Mouse (Mus musculus) adrenal gland, adult 18-20 months (tissue): Measurements from ENCODE around the gene Ccr5. TPM values are rescaled to one million over a fixed set of nuclear protein-coding genes. Genes with fewer than 3 reads are reported as not detected.

Experiments
- DNase-seq, 2 experiments: peaks; one replicate each; pipeline ENCODE4 v3.0.0; 2021 to 2022; ENCODE audit warnings: low spot score in 2 of 2
- total RNA-seq, 2 experiments: library from RNA; stranded (reverse); gene quantifications; 1 replicate in 1 of 2; 2 replicates in 1 of 2; pipeline ENCODE4 v1.2.3; 2021

Ccr5 gene
- total RNA-seq, 2 experiments from 2014 or later = 4.1 TPM

DNA sequence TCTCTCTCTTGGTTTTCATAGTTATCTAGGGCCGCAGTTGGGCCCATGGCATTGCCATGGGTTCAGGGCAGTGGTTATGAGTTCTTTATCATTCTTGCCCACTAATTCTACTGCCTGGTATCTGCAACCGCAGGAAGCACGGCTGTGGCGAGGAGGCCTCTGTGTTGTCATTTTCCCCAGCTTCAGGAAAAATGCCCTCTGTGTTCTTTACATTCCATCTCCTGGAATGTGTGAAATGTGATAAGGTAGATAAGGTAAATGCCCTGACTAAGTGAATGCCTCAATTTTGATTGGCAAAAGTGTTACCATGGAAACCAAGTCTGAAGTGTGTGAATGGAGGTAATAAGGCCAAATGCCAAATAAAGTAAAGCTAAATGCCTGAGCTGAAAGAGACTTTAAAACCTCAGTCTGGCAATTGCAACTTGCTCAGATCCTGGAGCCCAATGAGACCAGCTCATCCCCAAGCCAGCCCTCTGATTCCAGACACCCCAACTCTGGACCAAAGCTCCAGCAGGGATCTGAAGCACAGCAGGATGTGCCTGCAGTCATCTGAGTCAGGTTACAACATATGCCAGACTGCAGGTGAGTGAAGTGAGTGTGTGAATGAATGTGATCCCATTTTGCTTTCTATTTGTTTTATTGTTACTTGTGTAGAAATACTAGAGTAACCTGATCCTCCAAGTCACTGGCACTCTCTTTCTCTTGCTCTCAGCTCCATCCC lies 16.9 kb downstream of the Ccr5 start:
- DNase-seq = no peak

- no peak for DNase-seq
Measured at GRCm38 (mm10) chr9:124143678-124144077, 22.3 kb downstream of the Ccr5 start.

DNA sequence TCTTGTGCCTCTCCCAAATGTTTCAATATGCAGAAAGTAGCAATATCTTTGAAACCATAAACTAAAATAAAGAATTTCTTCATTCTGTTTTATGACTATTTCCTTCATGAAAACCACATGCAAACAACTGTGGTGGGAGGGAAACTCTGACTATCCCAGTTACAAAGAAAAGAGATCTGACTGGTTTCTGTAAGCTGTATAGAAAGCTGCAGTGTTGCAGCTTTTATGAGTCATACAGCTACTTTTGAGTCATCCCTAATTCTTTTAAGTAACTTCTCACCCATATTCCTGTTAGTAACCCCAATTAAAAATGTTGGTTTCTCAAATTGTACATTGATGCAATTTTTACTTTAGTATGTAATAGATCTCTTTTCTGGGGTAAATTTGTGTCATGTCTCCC lies 25.0 kb downstream of the Ccr5 start:
- DNase-seq = no peak

Other genes starting within 250 kb of the Ccr5 start
- 1 to 10 TPM; 1.1 to 1.7 TPM for gene Ccr1, start 152.9 kb upstream of the Ccr5 start, total RNA-seq
- not detected for gene Ccr1l1, start 143.1 kb upstream of the Ccr5 start, total RNA-seq
- not detected for gene Ccr3, start 99.6 kb upstream of the Ccr5 start, total RNA-seq
- gene Ccr2, start 19.6 kb upstream of the Ccr5 start, total RNA-seq = 1 to 10 TPM; 1.2 to 1.5 TPM
- gene 2010315B03Rik, start 191.2 kb downstream of the Ccr5 start, total RNA-seq = 10 to 100 TPM; 15.2 to 15.9 TPM